Mouse (Mus musculus): ENCODE results near the gene Zfp786. TPM values are rescaled to one million over a fixed set of nuclear protein-coding genes. Genes with fewer than 3 reads are reported as not detected.

Gene Zfp786
- polyA plus RNA-seq, 1 experiment from 2014 or later, result 7.0 TPM

GRCm38 (mm10) chr6:47841831-47842230 lies 11.2 kb upstream of the Zfp786 start:
- no peak for DNase-seq (ENCODE audit: low spot score)
- peaks cover 4% of the 10 kb centered on the region for H3K4me1 ChIP-seq (replicated peaks)
- 90% methylated on average over 2 of the region's 2 CpGs for WGBS
- no peaks in the 10 kb centered on the region for H3K27me3 ChIP-seq (ENCODE audit: insufficient read depth, poor library complexity, severe bottlenecking)
- peaks cover 23% of the 10 kb centered on the region for H3K36me3 ChIP-seq
- H3K27ac ChIP-seq, result no peak overlapping the region
- H3K4me3 ChIP-seq, result no peak overlapping the region
- H3K9me3 ChIP-seq, result no peaks in the 10 kb centered on the region

DNA sequence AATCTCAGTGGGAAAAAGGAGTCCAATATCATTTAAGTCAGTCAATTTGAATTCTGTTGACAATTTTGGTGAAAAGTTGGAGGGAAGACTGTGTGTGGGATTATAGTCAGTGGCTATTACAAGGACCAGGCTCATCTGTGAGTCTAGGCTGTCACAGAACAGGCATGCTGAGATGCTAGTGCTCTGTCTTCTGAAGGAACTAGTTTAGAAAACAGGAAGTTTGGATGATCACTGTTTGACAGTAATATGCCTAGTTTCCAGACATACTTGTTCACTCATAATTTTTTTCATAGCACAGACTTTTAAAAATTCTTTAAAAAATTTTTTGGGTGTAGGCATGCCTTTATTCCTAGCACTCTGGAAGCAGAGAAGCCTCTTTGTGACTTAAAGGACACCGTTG lies 10.4 kb upstream of the Zfp786 start:
- H3K4me3 ChIP-seq, result no peak overlapping the region
- 93% methylated on average over 1 of the region's 1 CpGs for WGBS
- H3K27me3 ChIP-seq (ENCODE audit: insufficient read depth, poor library complexity, severe bottlenecking), result no peaks in the 10 kb centered on the region
- peaks cover 18% of the 10 kb centered on the region for H3K36me3 ChIP-seq
- H3K27ac ChIP-seq, result no peak overlapping the region
- no peak for DNase-seq (ENCODE audit: low spot score)
- no peaks in the 10 kb centered on the region for H3K9me3 ChIP-seq
- peaks cover 11% of the 10 kb centered on the region for H3K4me1 ChIP-seq (replicated peaks)

DNA sequence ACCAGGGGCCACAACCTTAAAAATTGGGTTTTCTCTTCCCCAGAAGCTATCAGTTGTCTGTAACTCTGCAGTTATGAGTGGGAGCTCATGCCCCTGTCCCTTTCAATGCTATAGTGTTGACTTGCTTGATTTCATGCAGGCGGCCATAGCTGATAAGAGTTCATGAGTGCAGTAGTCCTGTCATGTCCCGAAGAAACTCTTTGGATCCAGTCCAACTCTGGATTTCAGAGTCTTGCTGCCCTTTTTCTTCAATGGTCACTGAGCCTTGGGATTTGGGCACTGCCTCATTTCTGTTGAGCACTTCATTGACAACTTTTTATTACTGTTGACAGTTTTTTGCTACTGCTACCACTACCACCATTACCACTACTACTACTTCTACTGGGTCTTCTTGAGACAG lies 7.0 kb upstream of the Zfp786 start:
- 90% methylated on average over 2 of the region's 2 CpGs for WGBS
- H3K4me3 ChIP-seq, result no peak overlapping the region

DNA sequence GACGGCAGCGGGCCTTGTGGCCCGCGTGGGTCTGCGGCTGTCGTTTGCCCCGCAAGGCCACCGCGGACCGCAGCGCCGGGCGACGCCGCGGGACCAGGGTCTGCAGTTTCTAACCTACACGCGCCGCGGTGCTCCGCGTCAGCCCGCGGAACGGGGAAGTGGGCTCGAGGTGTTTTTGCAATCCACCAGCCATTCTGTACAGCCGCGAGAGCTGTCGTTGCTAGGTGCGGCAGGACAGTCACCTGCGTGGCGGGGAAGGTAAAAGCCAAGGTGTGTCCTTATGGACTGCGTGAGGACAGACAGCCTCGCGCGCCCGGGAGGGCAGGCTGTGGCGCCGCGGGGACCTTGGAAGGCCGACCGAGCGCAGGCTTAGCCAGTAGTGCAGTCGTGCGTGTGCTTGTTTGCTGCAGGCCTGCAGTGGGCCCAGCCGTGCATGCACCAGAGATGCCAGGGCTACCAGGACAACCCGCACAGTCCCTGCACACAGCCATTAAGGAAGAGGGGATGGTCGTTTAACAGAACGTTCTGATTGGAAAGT lies 5.4 kb upstream of the Zfp786 start:
- DNase-seq (ENCODE audit: low spot score), result peak; percentile 69
- Histone ChIP-seq H3K27me3 (ENCODE audit: insufficient read depth, poor library complexity, severe bottlenecking) (no peaks in the 10 kb centered on the region), H3K27ac (peak overlapping the region; percentile 94), H3K36me3 (peaks cover 5% of the 10 kb centered on the region; the same call in 1 of the 2 replicates), H3K4me1 (replicated peaks) (peaks cover 19% of the 10 kb centered on the region), H3K9me3 (no peaks in the 10 kb centered on the region), H3K4me3 (peak overlapping the region; percentile 95)
- under 1% methylated on average over 49 of the region's 49 CpGs for WGBS

More for the DNA sequence above, 7.0 kb upstream of the Zfp786 start:
- Histone ChIP-seq H3K27ac (no peak overlapping the region), H3K36me3 (peaks cover 8% of the 10 kb centered on the region), H3K27me3 (ENCODE audit: insufficient read depth, poor library complexity, severe bottlenecking) (no peaks in the 10 kb centered on the region), H3K9me3 (no peaks in the 10 kb centered on the region), H3K4me1 (replicated peaks) (peaks cover 19% of the 10 kb centered on the region)
- no peak for DNase-seq (ENCODE audit: low spot score)

GRCm38 (mm10) chr6:47835482-47835983 lies 4.9 kb upstream of the Zfp786 start, which contains the start of gene Zfp398:
TSS of gene Zfp398 (plus strand) at chr6:47835661.
- WGBS, result under 1% methylated on average over 52 of the region's 52 CpGs
- no peaks in the 10 kb centered on the region for H3K9me3 ChIP-seq

GRCm38 (mm10) chr6:47832220-47832619 lies 1.6 kb upstream of the Zfp786 start:
- Histone ChIP-seq H3K4me1 (replicated peaks) (peaks cover 36% of the 10 kb centered on the region), H3K4me3 (no peak overlapping the region), H3K27ac (no peak overlapping the region), H3K9me3 (no peaks in the 10 kb centered on the region), H3K36me3 (no peaks in the 10 kb centered on the region), H3K27me3 (ENCODE audit: insufficient read depth, poor library complexity, severe bottlenecking) (no peaks in the 10 kb centered on the region)
- WGBS, result 88% methylated on average over 1 of the region's 1 CpGs
- DNase-seq (ENCODE audit: low spot score), result no peak

More at GRCm38 (mm10) chr6:47835482-47835983, 4.9 kb upstream of the Zfp786 start, which contains the start of gene Zfp398:
- no peaks in the 10 kb centered on the region for H3K27me3 ChIP-seq (ENCODE audit: insufficient read depth, poor library complexity, severe bottlenecking)
- DNase-seq (ENCODE audit: low spot score), result peak; percentile 97
- H3K36me3 ChIP-seq, result peaks cover 5% of the 10 kb centered on the region; the same call in 1 of the 2 replicates
- H3K27ac ChIP-seq, result peak within 1 kb of the TSS; percentile 94
- peaks cover 24% of the 10 kb centered on the region for H3K4me1 ChIP-seq (replicated peaks)
- peak within 1 kb of the TSS; percentile 95 for H3K4me3 ChIP-seq

GRCm38 (mm10) chr6:47828950-47829349 lies 1.7 kb downstream of the Zfp786 start:
- Histone ChIP-seq H3K4me1 (replicated peaks) (peaks cover 16% of the 10 kb centered on the region), H3K36me3 (peaks cover 15% of the 10 kb centered on the region), H3K4me3 (peak overlapping the region; percentile 87; the same call in 1 of the 2 replicates), H3K27me3 (ENCODE audit: insufficient read depth, poor library complexity, severe bottlenecking) (no peaks in the 10 kb centered on the region), H3K9me3 (no peaks in the 10 kb centered on the region), H3K27ac (no peak overlapping the region)
- DNase-seq (ENCODE audit: low spot score), result no peak
- 38% methylated on average over 1 of the region's 1 CpGs for WGBS

DNA sequence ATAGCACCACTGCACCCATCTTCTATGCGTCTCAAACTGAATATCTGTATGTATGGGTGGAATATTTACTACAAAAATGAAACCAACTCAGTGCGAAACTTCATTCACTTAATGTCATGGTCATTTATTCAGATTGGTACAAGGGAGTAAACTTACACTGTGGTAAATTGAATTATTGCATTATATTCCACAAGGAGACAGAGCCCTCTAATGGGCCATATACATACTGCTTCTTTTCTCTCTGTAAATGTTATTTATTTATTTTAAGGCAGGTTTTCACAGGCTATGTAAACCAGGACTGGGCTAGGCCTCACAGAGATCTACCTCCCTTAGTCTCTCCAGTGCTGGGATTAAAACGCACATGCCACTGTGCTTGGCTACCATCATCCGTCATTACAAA lies 3.2 kb downstream of the Zfp786 start:
- H3K36me3 ChIP-seq, result peaks cover 30% of the 10 kb centered on the region
- peaks cover 16% of the 10 kb centered on the region for H3K4me1 ChIP-seq (replicated peaks)
- DNase-seq (ENCODE audit: low spot score), result no peak
- H3K4me3 ChIP-seq, result no peak overlapping the region
- 93% methylated on average over 4 of the region's 4 CpGs for WGBS
- no peaks in the 10 kb centered on the region for H3K9me3 ChIP-seq
- H3K27ac ChIP-seq, result no peak overlapping the region
- no peaks in the 10 kb centered on the region for H3K27me3 ChIP-seq (ENCODE audit: insufficient read depth, poor library complexity, severe bottlenecking)

- H3K36me3 ChIP-seq, result peaks cover 62% of the 10 kb centered on the region
- no peaks in the 10 kb centered on the region for H3K9me3 ChIP-seq
- H3K27ac ChIP-seq, result no peak overlapping the region
- WGBS, result 64% methylated on average over 2 of the region's 2 CpGs
- DNase-seq (ENCODE audit: low spot score), result no peak
- H3K4me1 ChIP-seq (replicated peaks), result peaks cover 5% of the 10 kb centered on the region; the same call in 1 of the 2 replicates
- H3K4me3 ChIP-seq, result no peak overlapping the region
- no peaks in the 10 kb centered on the region for H3K27me3 ChIP-seq (ENCODE audit: insufficient read depth, poor library complexity, severe bottlenecking)
These were observed 6.4 kb downstream of the Zfp786 start for GRCm38 (mm10) chr6:47824241-47824640.

- 91% methylated on average over 6 of the region's 6 CpGs for WGBS
- no peak for DNase-seq (ENCODE audit: low spot score)
- Histone ChIP-seq H3K27ac (no peak overlapping the region), H3K4me1 (replicated peaks) (no peaks in the 10 kb centered on the region), H3K4me3 (no peak overlapping the region), H3K36me3 (peaks cover 80% of the 10 kb centered on the region), H3K9me3 (no peaks in the 10 kb centered on the region), H3K27me3 (ENCODE audit: insufficient read depth, poor library complexity, severe bottlenecking) (no peaks in the 10 kb centered on the region)
These were observed 8.9 kb downstream of the Zfp786 start for GRCm38 (mm10) chr6:47821776-47822175.

- H3K36me3 ChIP-seq, result peaks cover 80% of the 10 kb centered on the region
- H3K27ac ChIP-seq, result no peak overlapping the region
- no peak for DNase-seq (ENCODE audit: low spot score)
- no peaks in the 10 kb centered on the region for H3K27me3 ChIP-seq (ENCODE audit: insufficient read depth, poor library complexity, severe bottlenecking)
- 87% methylated on average over 5 of the region's 5 CpGs for WGBS
- no peaks in the 10 kb centered on the region for H3K4me1 ChIP-seq (replicated peaks)
- no peak overlapping the region for H3K4me3 ChIP-seq
- H3K9me3 ChIP-seq, result no peaks in the 10 kb centered on the region
These were observed 9.4 kb downstream of the Zfp786 start for GRCm38 (mm10) chr6:47821236-47821635.

GRCm38 (mm10) chr6:47819626-47820325 lies 10.9 kb downstream of the Zfp786 start:
- Histone ChIP-seq H3K9me3 (no peaks in the 10 kb centered on the region), H3K36me3 (peaks cover 73% of the 10 kb centered on the region), H3K27me3 (ENCODE audit: insufficient read depth, poor library complexity, severe bottlenecking) (no peaks in the 10 kb centered on the region), H3K4me1 (replicated peaks) (no peaks in the 10 kb centered on the region), H3K27ac (no peak overlapping the region), H3K4me3 (no peak overlapping the region)
- DNase-seq (ENCODE audit: low spot score), result no peak
- WGBS, result 95% methylated on average over 23 of the region's 23 CpGs

DNA sequence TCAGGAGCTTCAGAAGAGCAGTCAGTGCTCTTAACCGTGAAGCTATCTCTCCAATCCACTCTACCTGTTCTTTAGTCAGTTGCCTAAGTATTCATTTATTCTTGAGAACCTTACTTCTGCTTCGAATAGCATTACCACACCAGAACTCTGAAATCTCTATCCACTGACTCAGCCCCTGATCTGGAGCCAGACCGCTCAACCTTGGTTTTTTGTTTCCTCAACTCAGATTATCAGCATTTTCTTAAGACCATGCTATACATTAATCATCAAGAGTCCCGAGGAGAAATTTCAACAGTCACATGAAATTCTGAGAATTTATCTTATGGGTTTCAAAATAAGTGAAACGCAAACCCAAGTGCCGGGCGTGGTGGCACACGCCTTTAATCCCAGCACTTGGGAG lies 11.9 kb downstream of the Zfp786 start:
- Histone ChIP-seq H3K4me3 (no peak overlapping the region), H3K4me1 (replicated peaks) (peaks cover 3% of the 10 kb centered on the region; the same call in 1 of the 2 replicates), H3K9me3 (no peaks in the 10 kb centered on the region), H3K36me3 (peaks cover 63% of the 10 kb centered on the region), H3K27ac (no peak overlapping the region), H3K27me3 (ENCODE audit: insufficient read depth, poor library complexity, severe bottlenecking) (no peaks in the 10 kb centered on the region)
- DNase-seq (ENCODE audit: low spot score), result no peak
- 94% methylated on average over 8 of the region's 8 CpGs for WGBS
